Mouse (Mus musculus) heart, embryonic 15.5 days (tissue): ENCODE results near the gene Gsto2. TPM values are rescaled to one million over a fixed set of nuclear protein-coding genes. Genes with fewer than 3 reads are reported as not detected.

Source experiments
- ATAC-seq: fragments of 200-750 bp; cut with Nextera tagmentation; replicated peaks from 2 replicates; pipeline ENCODE4 v1.8.0; 2017; ENCODE audit warnings: low read depth, moderate TSS enrichment; ENCODE audit not compliant: insufficient number of reproducible peaks, insufficient read depth, low FRiP score
- H3K27ac ChIP-seq: fragments of 300-500 bp; sonication (generic); 2 replicates; pipeline ENCODE4 v1.5.1; 2015; ENCODE audit warnings: mild to moderate bottlenecking, inconsistent platforms
- H3K27me3 ChIP-seq: fragments of 300-500 bp; sonication (generic); 2 replicates; pipeline ENCODE4 v1.6.1; 2015; ENCODE audit warnings: inconsistent platforms
- H3K36me3 ChIP-seq: fragments of 300-500 bp; sonication (generic); 2 replicates; pipeline ENCODE4 v1.6.1; 2015; ENCODE audit warnings: mild to moderate bottlenecking, inconsistent platforms
- H3K4me1 ChIP-seq: fragments of 300-500 bp; sonication (generic); replicated peaks from 2 replicates; pipeline ENCODE4 v1.6.1; 2015; ENCODE audit warnings: inconsistent platforms
- H3K4me2 ChIP-seq: fragments of 300-500 bp; sonication (generic); 2 replicates; pipeline ENCODE4 v1.6.1; 2015; ENCODE audit warnings: inconsistent platforms, mild to moderate bottlenecking, moderate library complexity
- H3K4me3 ChIP-seq: fragments of 300-500 bp; sonication (generic); 2 replicates; pipeline ENCODE4 v1.5.1; 2015; ENCODE audit warnings: mild to moderate bottlenecking, inconsistent platforms
- H3K9ac ChIP-seq: fragments of 300-500 bp; sonication (generic); 2 replicates; pipeline ENCODE4 v1.6.1; 2015; ENCODE audit warnings: mild to moderate bottlenecking, inconsistent platforms
- H3K9me3 ChIP-seq: fragments of 300-500 bp; sonication (generic); replicated peaks from 2 replicates; pipeline ENCODE4 v1.6.1; 2016; ENCODE audit warnings: inconsistent platforms
- WGBS: fragments of 180-500 bp; shearing (Covaris S2); methylation state at CpG from one replicate; pipeline ENCODE4 v1.1.7; 2015; ENCODE audit warnings: mixed read lengths; 5-methylcytosine and 5-hydroxymethylcytosine counted together
- polyA plus RNA-seq: library from polyadenylated mRNA; unstranded; fragments of >200 nt; fragmentation: Nextera tagmentation; extraction: Ambion mirVana; gene quantifications from 2 replicates; pipeline ENCODE4 v1.2.1, GENCODE M21; 2015

Gene Gsto2
- polyA plus RNA-seq, 1 experiment from 2014 or later, result 0.74 TPM

- Histone ChIP-seq H3K27ac (peak overlapping the region; percentile 83; the same call in 1 of the 2 replicates), H3K4me2 (no peak overlapping the region), H3K36me3 (no peaks in the 10 kb centered on the region), H3K4me1 (peaks cover 54% of the 10 kb centered on the region), H3K4me3 (no peak overlapping the region), H3K9ac (no peak overlapping the region), H3K9me3 (no peaks in the 10 kb centered on the region), H3K27me3 (no peaks in the 10 kb centered on the region)
- 72% methylated on average over 4 of the region's 4 CpGs for WGBS
- no peak for ATAC-seq
These were observed 45.4 kb downstream of the Gsto2 start for GRCm38 (mm10) chr19:47910751-47911150.

- H3K4me3 ChIP-seq, result no peak overlapping the region
- H3K9me3 ChIP-seq, result no peaks in the 10 kb centered on the region
- ATAC-seq, result no peak
- H3K9ac ChIP-seq, result no peak overlapping the region
- 87% methylated on average over 7 of the region's 7 CpGs for WGBS
- H3K36me3 ChIP-seq, result no peaks in the 10 kb centered on the region
- no peaks in the 10 kb centered on the region for H3K27me3 ChIP-seq
- H3K4me2 ChIP-seq, result no peak overlapping the region
- peaks cover 72% of the 10 kb centered on the region for H3K4me1 ChIP-seq
- H3K27ac ChIP-seq, result no peak overlapping the region
These were observed 48.0 kb downstream of the Gsto2 start for GRCm38 (mm10) chr19:47913344-47913743.

GRCm38 (mm10) chr19:47914191-47914590 is 48.9 kb downstream of the Gsto2 start:
- ATAC-seq, result no peak
- peaks cover 63% of the 10 kb centered on the region for H3K4me1 ChIP-seq

GRCm38 (mm10) chr19:47915251-47915650 is 49.9 kb downstream of the Gsto2 start:
- Histone ChIP-seq H3K9me3 (no peaks in the 10 kb centered on the region), H3K9ac (no peak overlapping the region), H3K4me2 (no peak overlapping the region), H3K36me3 (no peaks in the 10 kb centered on the region), H3K4me3 (no peak overlapping the region), H3K27me3 (no peaks in the 10 kb centered on the region), H3K4me1 (peaks cover 53% of the 10 kb centered on the region), H3K27ac (no peak overlapping the region)
- 78% methylated on average over 4 of the region's 4 CpGs for WGBS
- no peak for ATAC-seq

More at GRCm38 (mm10) chr19:47914191-47914590, 48.9 kb downstream of the Gsto2 start:
- Histone ChIP-seq H3K4me2 (no peak overlapping the region), H3K4me3 (no peak overlapping the region), H3K27me3 (no peaks in the 10 kb centered on the region), H3K9ac (no peak overlapping the region), H3K27ac (no peak overlapping the region), H3K9me3 (no peaks in the 10 kb centered on the region), H3K36me3 (no peaks in the 10 kb centered on the region)
- WGBS, result 89% methylated on average over 4 of the region's 4 CpGs

- Histone ChIP-seq H3K27ac (peak overlapping the region; percentile 98), H3K4me3 (peak overlapping the region; percentile 88), H3K4me1 (peaks cover 40% of the 10 kb centered on the region), H3K36me3 (no peaks in the 10 kb centered on the region), H3K9ac (peak overlapping the region; percentile 92), H3K9me3 (no peaks in the 10 kb centered on the region), H3K4me2 (peak overlapping the region; percentile 80), H3K27me3 (no peaks in the 10 kb centered on the region)
- ATAC-seq, result no peak
- 35% methylated on average over 4 of the region's 4 CpGs for WGBS
These were observed 52.1 kb downstream of the Gsto2 start for GRCm38 (mm10) chr19:47917396-47917795.

GRCm38 (mm10) chr19:47918016-47918415 is 52.7 kb downstream of the Gsto2 start:
- no peaks in the 10 kb centered on the region for H3K36me3 ChIP-seq
- peak overlapping the region; percentile 88 for H3K4me3 ChIP-seq
- peaks cover 38% of the 10 kb centered on the region for H3K4me1 ChIP-seq
- H3K27me3 ChIP-seq, result no peaks in the 10 kb centered on the region
- peak overlapping the region; percentile 98 for H3K27ac ChIP-seq
- H3K9me3 ChIP-seq, result no peaks in the 10 kb centered on the region
- ATAC-seq, result no peak
- H3K4me2 ChIP-seq, result peak overlapping the region; percentile 80
- peak overlapping the region; percentile 92 for H3K9ac ChIP-seq
- WGBS, result 19% methylated on average over 9 of the region's 9 CpGs

GRCm38 (mm10) chr19:47918455-47919101 is 53.2 kb downstream of the Gsto2 start:
- Histone ChIP-seq H3K4me3 (peak overlapping the region; percentile 88), H3K4me2 (peak overlapping the region; percentile 80), H3K27me3 (no peaks in the 10 kb centered on the region), H3K9me3 (no peaks in the 10 kb centered on the region), H3K4me1 (peaks cover 38% of the 10 kb centered on the region), H3K27ac (peak overlapping the region; percentile 98), H3K36me3 (no peaks in the 10 kb centered on the region), H3K9ac (peak overlapping the region; percentile 92)
- peak; percentile 7; the same call in 1 of the 2 replicates for ATAC-seq
- WGBS, result under 1% methylated on average over 29 of the region's 29 CpGs

- H3K9me3 ChIP-seq, result no peaks in the 10 kb centered on the region
- peak within 1 kb of the TSS; percentile 80 for H3K4me2 ChIP-seq
- no peaks in the 10 kb centered on the region for H3K36me3 ChIP-seq
- H3K27ac ChIP-seq, result peak within 1 kb of the TSS; percentile 98
- peak within 1 kb of the TSS; percentile 88 for H3K4me3 ChIP-seq
- peak within 1 kb of the TSS; percentile 92 for H3K9ac ChIP-seq
- no peaks in the 10 kb centered on the region for H3K27me3 ChIP-seq
- peak; percentile 81 for ATAC-seq
- peaks cover 38% of the 10 kb centered on the region for H3K4me1 ChIP-seq
- WGBS, result under 1% methylated on average over 48 of the region's 48 CpGs
These were observed 54.0 kb downstream of the Gsto2 start, which contains the start of the genes Cfap43 and Itprip for GRCm38 (mm10) chr19:47919126-47919965. TSS of gene Cfap43 (minus strand) at chr19:47919287. TSS of gene Itprip (minus strand) at chr19:47919299.

- peaks cover 38% of the 10 kb centered on the region for H3K4me1 ChIP-seq
- H3K27me3 ChIP-seq, result no peaks in the 10 kb centered on the region
- no peaks in the 10 kb centered on the region for H3K9me3 ChIP-seq
- peak overlapping the region; percentile 92 for H3K9ac ChIP-seq
- peak overlapping the region; percentile 98 for H3K27ac ChIP-seq
- no peaks in the 10 kb centered on the region for H3K36me3 ChIP-seq
- H3K4me3 ChIP-seq, result peak overlapping the region; percentile 88
- ATAC-seq, result peak; percentile 66
- H3K4me2 ChIP-seq, result peak overlapping the region; percentile 80
- WGBS, result 1% methylated on average over 8 of the region's 8 CpGs
These were observed 54.6 kb downstream of the Gsto2 start for GRCm38 (mm10) chr19:47919966-47920375.

- Histone ChIP-seq H3K4me2 (no peak overlapping the region), H3K36me3 (no peaks in the 10 kb centered on the region), H3K9me3 (no peaks in the 10 kb centered on the region), H3K4me3 (no peak overlapping the region), H3K27ac (no peak overlapping the region), H3K27me3 (no peaks in the 10 kb centered on the region), H3K9ac (no peak overlapping the region), H3K4me1 (peaks cover 7% of the 10 kb centered on the region)
- no peak for ATAC-seq
- 64% methylated on average over 7 of the region's 7 CpGs for WGBS
These were observed 60.5 kb downstream of the Gsto2 start for GRCm38 (mm10) chr19:47925819-47926218.

GRCm38 (mm10) chr19:47927032-47927431 is 61.7 kb downstream of the Gsto2 start:
- 78% methylated on average over 2 of the region's 2 CpGs for WGBS
- Histone ChIP-seq H3K9me3 (no peaks in the 10 kb centered on the region), H3K27me3 (no peaks in the 10 kb centered on the region), H3K4me3 (no peak overlapping the region), H3K27ac (no peak overlapping the region), H3K4me2 (no peak overlapping the region), H3K9ac (no peak overlapping the region), H3K36me3 (no peaks in the 10 kb centered on the region), H3K4me1 (0 out of 2 replicates have a peak, but pooled peaks cover 2% of the 10 kb centered on the region)
- no peak for ATAC-seq
